8 mouse cellular contexts compared by ENCODE assay signal in the genomic region with DNA sequence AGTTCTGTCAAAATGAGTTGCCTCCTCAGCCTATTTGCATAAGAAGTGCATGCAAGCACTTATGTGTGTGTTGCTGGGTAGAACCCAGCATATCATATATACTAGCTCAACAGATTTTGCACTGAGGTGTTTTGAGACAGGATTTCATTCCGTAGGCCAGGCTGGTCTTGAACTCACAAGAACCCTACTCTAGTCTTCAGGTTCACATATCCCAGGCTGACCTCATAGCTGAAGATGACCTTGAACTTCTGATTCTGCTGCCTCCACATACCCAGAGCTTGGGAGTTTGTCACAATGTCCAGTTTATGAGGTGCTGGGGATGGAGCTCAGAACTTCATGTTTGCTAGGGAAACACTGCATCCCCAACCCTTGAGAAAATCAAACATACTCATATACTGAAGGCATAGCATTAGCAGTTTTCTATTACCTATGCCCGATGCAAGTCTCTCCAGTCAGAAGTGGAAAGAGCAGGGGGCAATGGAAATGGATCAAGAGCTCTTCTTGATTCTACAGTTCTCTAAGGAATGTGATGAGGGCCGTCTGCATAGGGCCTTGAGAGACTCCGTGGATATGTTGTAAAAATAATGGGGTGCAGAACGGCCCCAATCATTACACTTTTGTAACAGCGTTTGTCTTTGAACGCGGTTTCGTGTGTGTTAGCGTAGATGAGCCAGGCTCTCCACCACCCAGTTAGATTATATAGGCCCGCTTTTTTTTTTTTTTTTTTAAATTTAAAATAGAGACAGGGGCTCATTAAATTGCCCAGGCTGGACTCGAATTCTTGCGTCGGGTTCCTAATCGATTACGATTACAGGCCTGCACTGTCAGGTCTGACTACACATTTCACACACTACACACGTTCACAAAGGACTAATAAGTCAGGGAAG. TPM values are rescaled to one million over a fixed set of nuclear protein-coding genes. Genes with fewer than 3 reads are reported as not detected.
DNase-seq lines count a peak whose midpoint lies in the region; ATAC-seq and TF ChIP-seq lines count a peak whose summit lies in the region.

No protein-coding gene starts in this region.

- no peak for TF ChIP-seq CTCF in cerebellum, adult 2 months (IDR thresholded peaks at IDR 0.05; ENCODE audit: borderline replicate concordance, insufficient read depth, low read depth, low read length)
- no peak for TF ChIP-seq CTCF in embryonic fibroblast, embryonic 13.5 days (IDR thresholded peaks at IDR 0.05; ENCODE audit: borderline replicate concordance, insufficient read depth, low read length)

- 11% methylated on average over 17 of the region's 17 CpGs for WGBS in cerebellum, adult 2 months
- WGBS in limb, embryonic 14.5 days, result 9% methylated on average over 17 of the region's 17 CpGs

- peak overlapping the region; percentile 96 for H3K9ac ChIP-seq in limb, embryonic 14.5 days (ENCODE audit: low read depth, low read length, severe bottlenecking)

- ATAC-seq in cerebellum, adult (ENCODE audit: insufficient number of reproducible peaks, low FRiP score, low TSS enrichment), result no peak
- peak; percentile 7; the same call in 1 of the 2 replicates for ATAC-seq in limb, embryonic 14.5 days (ENCODE audit: low FRiP score, low read depth)

- DNase-seq in cerebellum, adult 2 months, result no peak
- peak; percentile 35 for DNase-seq in 3T3-L1 (ENCODE audit: low read depth, low spot score)
- DNase-seq in limb, embryonic 14.5 days (ENCODE audit: low spot score), result no peak
- DNase-seq in layer of hippocampus, adult 9-11 months, result no peak
- no peak for DNase-seq in urinary bladder, postnatal 10 days (ENCODE audit: low spot score)
- no peak for DNase-seq in thymus, postnatal 0 days (ENCODE audit: low spot score)

- H3K4me2 ChIP-seq in limb, embryonic 14.5 days (replicated peaks; ENCODE audit: low read depth, low read length, severe bottlenecking), result peak overlapping the region; percentile 59

- no peak for TF ChIP-seq POLR2A in cerebellum, adult 2 months (IDR thresholded peaks at IDR 0.05; ENCODE audit: borderline replicate concordance, insufficient read depth, low read length)
- TF ChIP-seq POLR2A in embryonic fibroblast, embryonic 13.5 days (IDR thresholded peaks at IDR 0.05; ENCODE audit: low read depth, low read length), result peak; percentile 4
- TF ChIP-seq POLR2A in limb, embryonic 14.5 days (IDR thresholded peaks at IDR 0.05; ENCODE audit: borderline replicate concordance, extremely low read depth, insufficient read depth, insufficient read length), result no peak; the same call in 1 of the 2 replicates

- H3K27ac ChIP-seq in cerebellum, adult 2 months (ENCODE audit: insufficient read depth, low read length), result peak overlapping the region; percentile 48; the same call in 1 of the 2 replicates
- H3K27ac ChIP-seq in embryonic fibroblast, embryonic 13.5 days (ENCODE audit: insufficient read depth, low read length), result peak overlapping the region; percentile 50
- peak overlapping the region; percentile 89 for H3K27ac ChIP-seq in limb, embryonic 14.5 days (replicated peaks; ENCODE audit: low read depth, low read length)

- H3K9me3 ChIP-seq in limb, embryonic 14.5 days (ENCODE audit: control insufficient read depth, low read length), result no peaks in the 10 kb centered on the region

- H3K4me1 ChIP-seq in cerebellum, adult 2 months (ENCODE audit: control insufficient read depth, insufficient read depth, low read length), result peaks cover 14% of the 10 kb centered on the region
- H3K4me1 ChIP-seq in embryonic fibroblast, embryonic 13.5 days (ENCODE audit: control insufficient read depth, insufficient read depth, low read length), result 0 out of 2 replicates have a peak, but pooled peaks cover 3% of the 10 kb centered on the region
- H3K4me1 ChIP-seq in limb, embryonic 14.5 days (ENCODE audit: control insufficient read depth, insufficient read depth, low read length), result peaks cover 19% of the 10 kb centered on the region

- no peaks in the 10 kb centered on the region for H3K27me3 ChIP-seq in cerebellum, adult 2 months (ENCODE audit: control insufficient read depth, insufficient read depth, low read length)
- no peaks in the 10 kb centered on the region for H3K27me3 ChIP-seq in limb, embryonic 14.5 days (ENCODE audit: control insufficient read depth, insufficient read depth, low read length)

- H3K4me3 ChIP-seq in cerebellum, adult 2 months (replicated peaks; ENCODE audit: insufficient read depth, low read depth, low read length), result peak overlapping the region; percentile 84
- H3K4me3 ChIP-seq in embryonic fibroblast, embryonic 13.5 days (ENCODE audit: insufficient read depth, low read length), result peak overlapping the region; percentile 14; the same call in 1 of the 2 replicates
- H3K4me3 ChIP-seq in limb, embryonic 14.5 days (replicated peaks; ENCODE audit: low read length), result peak overlapping the region; percentile 74

- peaks cover 38% of the 10 kb centered on the region for H3K36me3 ChIP-seq in limb, embryonic 14.5 days (ENCODE audit: control insufficient read depth, insufficient read depth, low read length)

RNA-seq across cellular contexts. Expression of a gene that starts 27.7 kb away (rescaled TPM):
- 22.0 and 23.7 TPM in 2 replicates for polyA plus RNA-seq in cerebellum, adult 2 months (2012; rRNA removed)
- 9.6 and 11.4 TPM in 2 replicates for polyA plus RNA-seq in embryonic fibroblast, embryonic 13.5 days (2011; ENCODE audit: insufficient read length, low read depth, missing spikeins)
- polyA plus RNA-seq in limb, embryonic 14.5 days (2012; rRNA removed), result 2.7 and 2.8 TPM in 2 replicates
- 2.9 and 4.3 TPM in 2 replicates for polyA plus RNA-seq in limb, embryonic 14.5 days (2014; fragmentation: Nextera tagmentation; extraction: Ambion mirVana)
- 48.1 and 51.6 TPM in 2 replicates for polyA plus RNA-seq in thymus, postnatal 0 days (2015; fragmentation: Nextera tagmentation; extraction: Ambion mirVana)

RNA-seq across cellular contexts. Expression of a gene that starts 46.3 kb away (rescaled TPM):
- 5.9 and 6.5 TPM in 2 replicates for polyA plus RNA-seq in cerebellum, adult 2 months (2012; rRNA removed)
- 10.5 and 12.6 TPM in 2 replicates for polyA plus RNA-seq in embryonic fibroblast, embryonic 13.5 days (2011; ENCODE audit: insufficient read length, low read depth, missing spikeins)
- 19.2 and 25.6 TPM in 2 replicates for polyA plus RNA-seq in limb, embryonic 14.5 days (2012; rRNA removed)
- 13.7 and 20.5 TPM in 2 replicates for polyA plus RNA-seq in limb, embryonic 14.5 days (2014; fragmentation: Nextera tagmentation; extraction: Ambion mirVana)
- 2.2 and 3.4 TPM in 2 replicates for polyA plus RNA-seq in thymus, postnatal 0 days (2015; fragmentation: Nextera tagmentation; extraction: Ambion mirVana)

RNA-seq across cellular contexts. Expression of a gene that starts 46.5 kb away (rescaled TPM):
- polyA plus RNA-seq in cerebellum, adult 2 months (2012; rRNA removed), result 19.8 and 28.0 TPM in 2 replicates
- 31.3 and 34.0 TPM in 2 replicates for polyA plus RNA-seq in embryonic fibroblast, embryonic 13.5 days (2011; ENCODE audit: insufficient read length, low read depth, missing spikeins)
- 69.7 and 87.4 TPM in 2 replicates for polyA plus RNA-seq in limb, embryonic 14.5 days (2012; rRNA removed)
- polyA plus RNA-seq in limb, embryonic 14.5 days (2014; fragmentation: Nextera tagmentation; extraction: Ambion mirVana), result 56.9 and 66.1 TPM in 2 replicates
- polyA plus RNA-seq in thymus, postnatal 0 days (2015; fragmentation: Nextera tagmentation; extraction: Ambion mirVana), result 54.3 and 63.7 TPM in 2 replicates

RNA-seq across cellular contexts. Expression of a gene that starts 51.0 kb away (rescaled TPM):
- 3,782 and 4,320 TPM in 2 replicates for polyA plus RNA-seq in cerebellum, adult 2 months (2012; rRNA removed)
- polyA plus RNA-seq in embryonic fibroblast, embryonic 13.5 days (2011; ENCODE audit: insufficient read length, low read depth, missing spikeins), result 493 and 593 TPM in 2 replicates
- 3,111 and 3,234 TPM in 2 replicates for polyA plus RNA-seq in limb, embryonic 14.5 days (2012; rRNA removed)
- 3,423 and 3,655 TPM in 2 replicates for polyA plus RNA-seq in limb, embryonic 14.5 days (2014; fragmentation: Nextera tagmentation; extraction: Ambion mirVana)
- 3,204 and 3,318 TPM in 2 replicates for polyA plus RNA-seq in thymus, postnatal 0 days (2015; fragmentation: Nextera tagmentation; extraction: Ambion mirVana)

Comparison
In these comparisons a context has a peak if more than half of its experiments do, and no peak if none do; other contexts are left out.
1. H3K4me3 ChIP-seq: peak in every context shown above with its lines; median percentile 84 in cerebellum, adult 2 months; 74 in limb, embryonic 14.5 days; 14 in embryonic fibroblast, embryonic 13.5 days.